Mouse (Mus musculus) ES-E14 (cell line): Measurements from ENCODE around the gene Slfn8. TPM values are rescaled to one million over a fixed set of nuclear protein-coding genes. Genes with fewer than 3 reads are reported as not detected.
"Not testable (repeated sequence)": the region's sequence is repeated elsewhere in the genome, so short reads cannot be mapped to it uniquely, and the experiment has no call there.

Experiments used
- DNase-seq: peaks from one replicate; pipeline ENCODE4 v3.0.0-alpha.2; 2013; ENCODE audit warnings: low read depth, low spot score
- H3K27ac ChIP-seq: 2 replicates; pipeline ENCODE4 v1.5.1; 2012; ENCODE audit warnings: low read depth, mild to moderate bottlenecking, low read length, moderate library complexity, mixed read lengths; ENCODE audit not compliant: poor library complexity, insufficient read depth, severe bottlenecking
- H3K36me3 ChIP-seq: 2 replicates; pipeline ENCODE4 v1.6.1; 2012; ENCODE audit warnings: mild to moderate bottlenecking, low read length, moderate library complexity, mixed read lengths; ENCODE audit not compliant: control insufficient read depth, poor library complexity, insufficient read depth, severe bottlenecking
- H3K4me1 ChIP-seq, 2 experiments: fragments of 150-350 bp in 1 of 2; sonication (generic) in 1 of 2; 2 replicates each; pipeline ENCODE4 v1.6.1; 2012; ENCODE audit warnings: low read length in 2 of 2, mild to moderate bottlenecking in 1 of 2, mixed read lengths in 1 of 2; ENCODE audit not compliant: control insufficient read depth in 2 of 2, insufficient read depth in 2 of 2, poor library complexity in 1 of 2
- H3K4me3 ChIP-seq, 2 experiments: fragments of 150-350 bp in 1 of 2; sonication (generic) in 1 of 2; 2 replicates each; pipeline ENCODE4 v1.5.1; 2012; ENCODE audit warnings: low read length in 2 of 2, low read depth in 1 of 2, mild to moderate bottlenecking in 1 of 2, mixed read lengths in 1 of 2; ENCODE audit not compliant: insufficient read depth in 1 of 2, poor library complexity in 1 of 2, severe bottlenecking in 1 of 2
- H3K9ac ChIP-seq: 2 replicates; pipeline ENCODE4 v1.6.1; 2012; ENCODE audit warnings: low read depth, mild to moderate bottlenecking, low read length, mixed read lengths; ENCODE audit not compliant: poor library complexity, insufficient read depth, severe bottlenecking
- H3K9me3 ChIP-seq: fragments of 150-350 bp; sonication (generic); 2 replicates; pipeline ENCODE4 v1.6.1; 2012; ENCODE audit warnings: low read depth, mild to moderate bottlenecking, low read length; ENCODE audit not compliant: control insufficient read depth, insufficient read depth
- CHD2 ChIP-seq: IDR thresholded peaks from 2 replicates; pipeline ENCODE4 v1.6.1; 2014; ENCODE audit warnings: mild to moderate bottlenecking, low read depth, low read length, inconsistent platforms
- HCFC1 ChIP-seq: IDR thresholded peaks from 2 replicates; pipeline ENCODE4 v1.6.1; 2012; ENCODE audit warnings: low read length, inconsistent platforms, borderline replicate concordance; ENCODE audit not compliant: insufficient read depth
- MAFK ChIP-seq: IDR thresholded peaks from 2 replicates; pipeline ENCODE4 v1.6.1; 2014; ENCODE audit warnings: mild to moderate bottlenecking, low read depth, low read length, inconsistent platforms; ENCODE audit not compliant: insufficient read depth
- ZC3H11A ChIP-seq: IDR thresholded peaks from 2 replicates; pipeline ENCODE4 v1.6.1; 2012; ENCODE audit warnings: low read depth, mild to moderate bottlenecking, inconsistent platforms, low read length, borderline replicate concordance
- ZNF384 ChIP-seq: IDR thresholded peaks from 2 replicates; pipeline ENCODE4 v1.6.1; 2012; ENCODE audit warnings: low read depth, low read length, inconsistent platforms
- in situ Hi-C, 2 experiments: fragments of 600-800 bp; cut with MboI; formaldehyde crosslinking; loops; one replicate each; pipeline ENCODE4 v1.15.1; 2025; ENCODE audit warnings: low sequenced_read_pairs in 2 of 2, inconsistent platforms in 1 of 2; ENCODE audit not compliant: unreplicated experiment in 2 of 2
- total RNA-seq: library from RNA; depleted of rRNA; stranded (reverse); fragments of 300-350 nt; gene quantifications from 2 replicates; pipeline ENCODE4 v1.2.3, GENCODE M21; 2012

The Slfn8 gene
- total RNA-seq, 1 experiment = 2.3 TPM

DNA sequence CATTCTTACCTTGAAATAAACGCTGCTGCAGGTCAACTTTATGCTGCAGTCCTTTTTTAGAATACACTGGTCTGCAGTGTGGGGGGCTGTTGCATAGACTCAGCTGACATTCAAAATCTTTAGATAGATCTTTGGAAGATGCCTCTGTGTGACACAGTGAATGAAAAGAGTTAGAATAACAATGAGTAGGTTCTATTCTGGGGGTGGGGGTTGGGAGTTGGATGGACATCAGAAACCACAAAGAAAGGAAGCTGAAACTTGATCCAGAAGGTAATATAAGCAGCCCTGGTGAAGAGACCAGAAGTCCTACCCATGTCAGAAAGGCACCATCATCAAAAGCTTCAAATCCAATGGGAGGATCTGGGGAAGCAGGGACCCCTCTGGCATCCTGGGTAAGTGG, 7.3 kb downstream of the Slfn8 start:
- TF ChIP-seq HCFC1 (no peak), CHD2 (no peak), ZNF384 (no peak), MAFK (no peak), ZC3H11A (no peak)
- in situ Hi-C loops = no loop called here
- H3K9ac ChIP-seq = no peak overlapping the region

DNA sequence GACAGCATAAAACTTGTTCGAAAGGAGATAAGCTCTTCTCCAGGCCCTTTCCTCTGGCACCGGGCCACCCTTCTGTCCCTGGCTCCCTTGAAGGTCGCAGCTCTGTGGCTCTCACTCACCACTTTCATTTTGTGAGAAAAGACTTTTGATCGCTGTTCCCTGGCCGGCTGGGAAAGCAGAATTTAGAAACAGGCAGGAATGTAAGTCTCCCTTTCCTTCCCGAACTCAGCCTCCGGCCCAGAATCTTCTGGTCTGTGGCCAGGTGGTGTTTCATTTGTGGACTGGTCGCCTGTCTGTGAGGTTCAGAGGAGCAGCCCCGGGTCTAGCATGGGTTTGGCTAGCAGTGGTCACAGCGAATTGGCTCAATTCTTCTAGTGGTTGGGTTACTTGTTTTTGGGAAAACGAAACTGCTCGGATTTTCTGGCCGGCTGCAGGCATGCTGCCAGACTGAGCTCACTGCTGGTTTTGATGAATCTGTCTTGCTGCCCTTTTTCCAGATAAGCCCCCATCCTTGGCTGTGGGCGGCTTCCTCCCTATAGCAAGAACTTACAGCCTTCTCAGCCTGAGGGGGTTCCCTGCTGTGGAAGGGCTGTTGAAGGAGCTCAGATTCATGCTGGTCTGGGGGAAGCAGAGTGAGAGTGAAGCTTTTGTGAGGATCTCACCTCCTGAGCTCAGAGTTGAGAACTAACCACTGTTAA, 29.0 kb downstream of the Slfn8 start, which contains the start of gene Slfn9:
TSS of gene Slfn9 (minus strand) at position 362 of the 698 bp plus-strand sequence.
- Histone ChIP-seq H3K4me1 (peaks cover 4 to 14% of the 10 kb centered on the region in 2 experiments; a peak in 2 of 4 replicates), H3K9me3 (no peaks in the 10 kb centered on the region), H3K9ac (peak within 1 kb of the TSS; percentile 33; the same call in 1 of the 2 replicates), H3K36me3 (no peaks in the 10 kb centered on the region; the same call in 1 of the 2 replicates), H3K4me3 (0 out of 4 replicates have a peak within 1 kb of the TSS, but pooled peaks of 1 of the 2 experiments have one; percentile 26), H3K27ac (no peak within 1 kb of the TSS)
- DNase-seq = peak; percentile 39
- in situ Hi-C loops = no loop called here
- TF ChIP-seq ZNF384 = no peak
- TF ChIP-seq CHD2 = no peak
- no peak for TF ChIP-seq HCFC1
- TF ChIP-seq ZC3H11A = no peak
- no peak for TF ChIP-seq MAFK

More for the DNA sequence above, 7.3 kb downstream of the Slfn8 start:
- no peak overlapping the region for H3K27ac ChIP-seq
- no peak for DNase-seq
- H3K9me3 ChIP-seq = no peaks in the 10 kb centered on the region
- no peaks in the 10 kb centered on the region for H3K36me3 ChIP-seq
- H3K4me3 ChIP-seq = no peak overlapping the region
- peaks cover 0 to 3% of the 10 kb centered on the region in 2 experiments; a peak in 1 of 4 replicates for H3K4me1 ChIP-seq

DNA sequence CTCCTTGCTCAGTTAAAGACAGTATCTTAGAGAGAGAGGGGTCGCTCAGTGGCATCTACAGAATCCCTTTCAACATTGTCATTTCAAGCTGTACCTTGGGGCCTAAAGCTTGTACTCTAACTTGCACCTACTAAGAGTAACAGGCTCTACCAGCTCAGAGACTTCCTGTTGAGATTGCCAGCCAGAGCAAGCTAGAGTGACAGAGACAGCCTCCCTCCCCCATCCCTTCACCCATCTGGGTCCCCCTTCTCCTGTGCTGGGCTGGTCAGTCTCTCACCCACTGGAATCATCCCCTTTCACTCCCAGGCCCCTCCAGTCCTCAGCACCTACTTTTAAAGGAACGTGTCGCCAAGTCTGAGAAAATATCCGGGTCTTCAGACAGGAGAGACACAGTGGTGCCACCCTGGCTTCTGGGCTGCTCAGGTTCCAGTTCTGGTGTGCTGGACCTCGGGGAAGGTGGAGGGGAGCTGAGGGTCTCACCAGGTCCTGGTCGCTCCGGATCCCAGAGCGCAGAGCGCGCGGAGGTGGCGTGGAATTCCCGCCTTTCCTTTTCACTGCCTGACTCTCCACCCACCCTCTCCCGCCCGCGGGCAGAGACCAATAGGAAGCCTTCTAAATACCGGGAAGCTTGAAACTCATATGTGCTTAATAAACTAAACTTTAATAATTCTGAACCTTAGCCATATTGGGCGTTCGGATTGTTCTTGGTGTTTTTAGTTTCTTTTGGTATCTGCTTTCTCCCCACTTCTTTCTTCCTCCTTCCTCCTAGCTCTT, 29.8 kb downstream of the Slfn8 start:
- in situ Hi-C loops, H3K36me3 ChIP-seq, DNase-seq, H3K9me3 ChIP-seq, H3K27ac ChIP-seq: not testable (repeated sequence)
- Histone ChIP-seq H3K4me1 (peaks cover 4 to 14% of the 10 kb centered on the region in 2 experiments; a peak in 2 of 4 replicates), H3K9ac (peak overlapping the region; percentile 33; the same call in 1 of the 2 replicates), H3K4me3 (0 out of 4 replicates have a peak overlapping the region, but pooled peaks of 1 of the 2 experiments have one; percentile 26)

DNA sequence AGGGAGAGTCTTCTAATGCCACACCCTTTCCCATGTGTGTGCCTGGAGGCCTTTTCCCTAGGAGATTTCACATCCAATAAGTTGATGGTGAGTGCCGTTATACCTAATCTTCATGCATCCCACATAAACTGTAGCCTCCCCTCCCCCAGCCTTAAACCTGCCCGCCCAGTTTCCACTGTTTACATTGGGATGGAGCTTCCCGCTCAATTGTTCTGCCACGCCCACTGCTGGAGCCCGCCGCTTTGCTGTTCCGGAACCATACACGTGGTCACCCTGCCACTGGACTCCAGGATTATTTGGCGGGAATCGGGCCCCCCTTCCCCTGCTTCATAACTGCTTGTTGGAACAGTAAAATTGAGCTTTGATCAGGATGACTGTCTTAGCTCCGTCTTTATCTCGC, 31.3 kb downstream of the Slfn8 start:
- H3K9ac ChIP-seq = peak overlapping the region; percentile 48; the same call in 1 of the 2 replicates
- no peak for TF ChIP-seq ZNF384
- no peak for TF ChIP-seq HCFC1
- no peak for TF ChIP-seq CHD2
- no peak for TF ChIP-seq ZC3H11A
- no peak for TF ChIP-seq MAFK
- peak overlapping the region in 1 of 2 experiments; percentile 23; a peak in 1 of 4 replicates for H3K4me3 ChIP-seq
- no peak for DNase-seq
- peaks cover 4 to 14% of the 10 kb centered on the region in 2 experiments; a peak in 2 of 4 replicates for H3K4me1 ChIP-seq
- H3K27ac ChIP-seq = no peak overlapping the region
- H3K36me3 ChIP-seq = no peaks in the 10 kb centered on the region; the same call in 1 of the 2 replicates
- in situ Hi-C loops = no loop called here
- no peaks in the 10 kb centered on the region for H3K9me3 ChIP-seq
